Comparison of ENCODE assay signal across 9 mouse cellular contexts in the genomic region with DNA sequence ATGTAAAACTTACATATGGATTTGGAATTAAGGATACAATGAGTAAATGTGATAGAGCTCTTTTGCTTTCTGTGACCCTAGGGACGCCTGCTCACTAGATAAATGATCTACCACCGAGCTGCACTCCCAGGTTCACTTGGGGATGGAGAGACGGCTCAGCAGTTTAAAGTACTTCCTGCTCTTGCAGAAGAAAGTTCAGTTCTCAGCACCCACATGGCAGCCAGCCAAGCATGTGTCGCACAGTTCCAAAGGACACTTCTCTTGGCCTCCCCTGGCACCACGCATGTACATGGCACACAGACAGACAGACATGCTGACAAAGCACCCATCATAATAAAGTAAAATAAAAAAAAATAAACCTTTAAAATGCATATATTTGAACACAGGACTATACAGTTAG.
DNase-seq lines count a peak whose midpoint lies in the region; ATAC-seq and TF ChIP-seq lines count a peak whose summit lies in the region.
"Had no signal": no experiment of that assay in that cellular context is flagged by ENCODE, and none has a peak within 500 bp of the region (broad histone marks: within the 10 kb centered on the region; RNA-seq: fewer than 3 reads in every experiment).

No protein-coding gene starts in this region.

- intact Hi-C loops in left cerebral cortex, postnatal 4 days (cut with DNase I), result no loop called here

- DNase-seq in left cerebral cortex, postnatal 4 days, result peak; percentile 29
- no peak for DNase-seq in left cerebral cortex, adult 18-20 months (ENCODE audit: low spot score in 2 of 2)
- DNase-seq in cerebellum, postnatal 10 days, result peak; percentile 46 to 52
- DNase-seq in kidney, postnatal 36 days, result peak; percentile 93 to 95
- peak; percentile 14 for DNase-seq in thymus, postnatal 0 days (ENCODE audit: low spot score)
- DNase-seq in midbrain, postnatal 0 days (ENCODE audit: low spot score), result no peak
- DNase-seq in midbrain, embryonic 14.5 days, result no peak

- H3K36me3 ChIP-seq in midbrain, postnatal 0 days (ENCODE audit: insufficient read depth, low read length), result peaks cover 6% of the 10 kb centered on the region
- H3K36me3 ChIP-seq in midbrain, embryonic 14.5 days (ENCODE audit: control insufficient read depth, insufficient read depth, low read length), result no peaks in the 10 kb centered on the region; the same call in 1 of the 2 replicates
- H3K36me3 ChIP-seq: G1E had no signal

- ATAC-seq in midbrain, postnatal 0 days (ENCODE audit: low FRiP score), result no peak
- no peak for ATAC-seq in midbrain, embryonic 14.5 days (ENCODE audit: low FRiP score, low TSS enrichment)

- no peak overlapping the region for H3K4me3 ChIP-seq in midbrain, postnatal 0 days (ENCODE audit: low read depth, low read length)
- no peak overlapping the region for H3K4me3 ChIP-seq in midbrain, embryonic 14.5 days (replicated peaks; ENCODE audit: low read depth, low read length)
- H3K4me3 ChIP-seq: stomach, embryonic 15.5 days had no signal

- no peaks in the 10 kb centered on the region for H3K27me3 ChIP-seq in midbrain, postnatal 0 days (ENCODE audit: insufficient read depth, low read length)
- no peaks in the 10 kb centered on the region for H3K27me3 ChIP-seq in midbrain, embryonic 14.5 days (ENCODE audit: control insufficient read depth, insufficient read depth, low read length)
- H3K27me3 ChIP-seq: stomach, embryonic 15.5 days had no signal

- no peaks in the 10 kb centered on the region for H3K9me3 ChIP-seq in midbrain, postnatal 0 days (ENCODE audit: low read length)
- no peaks in the 10 kb centered on the region for H3K9me3 ChIP-seq in midbrain, embryonic 14.5 days (ENCODE audit: control insufficient read depth, low read length)
- H3K9me3 ChIP-seq: stomach, embryonic 15.5 days had no signal

- peaks cover 5% of the 10 kb centered on the region; the same call in 1 of the 2 replicates for H3K4me1 ChIP-seq in midbrain, postnatal 0 days (ENCODE audit: insufficient read depth, low read length)
- peaks cover 3% of the 10 kb centered on the region; the same call in 1 of the 2 replicates for H3K4me1 ChIP-seq in midbrain, embryonic 14.5 days (ENCODE audit: control insufficient read depth, insufficient read depth, low read length)
- H3K4me1 ChIP-seq: stomach, embryonic 15.5 days had no signal

- no peak overlapping the region for H3K9ac ChIP-seq in midbrain, postnatal 0 days (replicated peaks; ENCODE audit: low read length, poor library complexity, severe bottlenecking)
- H3K9ac ChIP-seq in midbrain, embryonic 14.5 days (replicated peaks; ENCODE audit: low read length), result no peak overlapping the region
- H3K9ac ChIP-seq: stomach, embryonic 15.5 days had no signal

- H3K27ac ChIP-seq in midbrain, postnatal 0 days (ENCODE audit: low read depth, low read length), result no peak overlapping the region
- no peak overlapping the region for H3K27ac ChIP-seq in midbrain, embryonic 14.5 days (replicated peaks; ENCODE audit: low read depth, low read length)
- H3K27ac ChIP-seq: stomach, embryonic 15.5 days had no signal

- WGBS in midbrain, postnatal 0 days, result 75% methylated on average over 5 of the region's 5 CpGs
- 73% methylated on average over 5 of the region's 5 CpGs for WGBS in midbrain, embryonic 14.5 days

- no peak overlapping the region for H3K4me2 ChIP-seq in midbrain, postnatal 0 days (ENCODE audit: low read depth, low read length, poor library complexity, severe bottlenecking)
- H3K4me2 ChIP-seq in midbrain, embryonic 14.5 days (ENCODE audit: low read length), result no peak overlapping the region
- H3K4me2 ChIP-seq: stomach, embryonic 15.5 days had no signal

- TF ChIP-seq CTCF in midbrain, postnatal 0 days (IDR thresholded peaks at IDR 0.05), result no peak

Comparison
In these comparisons a context has a peak if more than half of its experiments do, and no peak if none do; other contexts are left out.
1. DNase-seq: peak in left cerebral cortex, postnatal 4 days (single experiment), cerebellum, postnatal 10 days (2 of 2), kidney, postnatal 36 days (2 of 2) and thymus, postnatal 0 days (single experiment); none in left cerebral cortex, adult 18-20 months (0 of 2), midbrain, postnatal 0 days (single experiment) and midbrain, embryonic 14.5 days (single experiment).